Mouse (Mus musculus): ENCODE data around the gene Gm20388. TPM values are rescaled to one million over a fixed set of nuclear protein-coding genes. Genes with fewer than 3 reads are reported as not detected.
"Not testable (repeated sequence)": the region's sequence is repeated elsewhere in the genome, so short reads cannot be mapped to it uniquely, and the experiment has no call there.

Gene Gm20388
- polyA plus RNA-seq, 1 experiment from 2014 or later, result not detected

- H3K27me3 ChIP-seq (ENCODE audit: control insufficient read depth, insufficient read depth, low read depth, low read length); H3K4me2 ChIP-seq (ENCODE audit: low read depth, low read length); H3K27ac ChIP-seq (ENCODE audit: low read length); H3K4me1 ChIP-seq (replicated peaks; ENCODE audit: control insufficient read depth, insufficient read depth, low read length); H3K9me3 ChIP-seq (ENCODE audit: control insufficient read depth, low read length); ATAC-seq (ENCODE audit: low read depth); H3K4me3 ChIP-seq (ENCODE audit: low read length); H3K9ac ChIP-seq (ENCODE audit: low read length): not testable (repeated sequence)
- H3K36me3 ChIP-seq (ENCODE audit: control insufficient read depth, insufficient read depth, low read length), result peaks cover 44% of the 10 kb centered on the region
- 71% methylated on average over 2 of the region's 2 CpGs for WGBS
Observed at GRCm38 (mm10) chr8:121597492-121597891, 1686.9 kb downstream of the Gm20388 start.

GRCm38 (mm10) chr8:121598190-121598589 is 1687.5 kb downstream of the Gm20388 start:
- no peak overlapping the region for H3K4me2 ChIP-seq (ENCODE audit: low read depth, low read length)
- H3K36me3 ChIP-seq (ENCODE audit: control insufficient read depth, insufficient read depth, low read length), result peaks cover 44% of the 10 kb centered on the region
- H3K9ac ChIP-seq (ENCODE audit: low read length), result no peak overlapping the region
- H3K9me3 ChIP-seq (ENCODE audit: control insufficient read depth, low read length), result no peaks in the 10 kb centered on the region
- no peak for ATAC-seq (ENCODE audit: low read depth)
- no peaks in the 10 kb centered on the region for H3K27me3 ChIP-seq (ENCODE audit: control insufficient read depth, insufficient read depth, low read depth, low read length)
- WGBS, result 92% methylated on average over 7 of the region's 7 CpGs
- no peaks in the 10 kb centered on the region for H3K4me1 ChIP-seq (replicated peaks; ENCODE audit: control insufficient read depth, insufficient read depth, low read length)
- no peak overlapping the region for H3K4me3 ChIP-seq (ENCODE audit: low read length)
- no peak overlapping the region for H3K27ac ChIP-seq (ENCODE audit: low read length)

GRCm38 (mm10) chr8:121598892-121599291 is 1688.3 kb downstream of the Gm20388 start:
- Histone ChIP-seq H3K27me3 (ENCODE audit: control insufficient read depth, insufficient read depth, low read depth, low read length) (no peaks in the 10 kb centered on the region), H3K27ac (ENCODE audit: low read length) (no peak overlapping the region), H3K36me3 (ENCODE audit: control insufficient read depth, insufficient read depth, low read length) (peaks cover 48% of the 10 kb centered on the region), H3K9ac (ENCODE audit: low read length) (no peak overlapping the region), H3K4me2 (ENCODE audit: low read depth, low read length) (no peak overlapping the region), H3K4me1 (replicated peaks; ENCODE audit: control insufficient read depth, insufficient read depth, low read length) (no peaks in the 10 kb centered on the region), H3K9me3 (ENCODE audit: control insufficient read depth, low read length) (no peaks in the 10 kb centered on the region), H3K4me3 (ENCODE audit: low read length) (no peak overlapping the region)
- 34% methylated on average over 7 of the region's 7 CpGs for WGBS
- peak; percentile 71 for ATAC-seq (ENCODE audit: low read depth)

GRCm38 (mm10) chr8:121599842-121600241 is 1689.2 kb downstream of the Gm20388 start:
- Histone ChIP-seq H3K4me2 (ENCODE audit: low read depth, low read length) (no peak overlapping the region), H3K36me3 (ENCODE audit: control insufficient read depth, insufficient read depth, low read length) (peaks cover 49% of the 10 kb centered on the region), H3K4me3 (ENCODE audit: low read length) (no peak overlapping the region), H3K27me3 (ENCODE audit: control insufficient read depth, insufficient read depth, low read depth, low read length) (no peaks in the 10 kb centered on the region), H3K27ac (ENCODE audit: low read length) (no peak overlapping the region), H3K4me1 (replicated peaks; ENCODE audit: control insufficient read depth, insufficient read depth, low read length) (no peaks in the 10 kb centered on the region), H3K9ac (ENCODE audit: low read length) (no peak overlapping the region), H3K9me3 (ENCODE audit: control insufficient read depth, low read length) (no peaks in the 10 kb centered on the region)
- 84% methylated on average over 14 of the region's 14 CpGs for WGBS
- ATAC-seq (ENCODE audit: low read depth), result no peak

GRCm38 (mm10) chr8:121602411-121602810 is 1691.8 kb downstream of the Gm20388 start:
- H3K9me3 ChIP-seq (ENCODE audit: control insufficient read depth, low read length), result no peaks in the 10 kb centered on the region
- WGBS, result 92% methylated on average over 12 of the region's 12 CpGs
- H3K27me3 ChIP-seq (ENCODE audit: control insufficient read depth, insufficient read depth, low read depth, low read length), result no peaks in the 10 kb centered on the region
- H3K36me3 ChIP-seq (ENCODE audit: control insufficient read depth, insufficient read depth, low read length), result peaks cover 46% of the 10 kb centered on the region
- H3K4me2 ChIP-seq (ENCODE audit: low read depth, low read length), result no peak overlapping the region
- no peak overlapping the region for H3K4me3 ChIP-seq (ENCODE audit: low read length)
- ATAC-seq (ENCODE audit: low read depth), result no peak
- no peaks in the 10 kb centered on the region for H3K4me1 ChIP-seq (replicated peaks; ENCODE audit: control insufficient read depth, insufficient read depth, low read length)
- H3K9ac ChIP-seq (ENCODE audit: low read length), result no peak overlapping the region
- H3K27ac ChIP-seq (ENCODE audit: low read length), result no peak overlapping the region

GRCm38 (mm10) chr8:121602860-121603259 is 1692.2 kb downstream of the Gm20388 start:
- no peak overlapping the region for H3K27ac ChIP-seq (ENCODE audit: low read length)
- 14% methylated on average over 3 of the region's 3 CpGs for whole genome bisulfite sequencing
- no peaks in the 10 kb centered on the region for H3K27me3 ChIP-seq (ENCODE audit: control insufficient read depth, insufficient read depth, low read depth, low read length)
- peaks cover 47% of the 10 kb centered on the region for H3K36me3 ChIP-seq (ENCODE audit: control insufficient read depth, insufficient read depth, low read length)
- no peaks in the 10 kb centered on the region for H3K4me1 ChIP-seq (replicated peaks; ENCODE audit: control insufficient read depth, insufficient read depth, low read length)
- no peak overlapping the region for H3K9ac ChIP-seq (ENCODE audit: low read length)
- ATAC-seq (ENCODE audit: low read depth), result peak; percentile 66; the same call in 1 of the 2 replicates
- H3K9me3 ChIP-seq (ENCODE audit: control insufficient read depth, low read length), result no peaks in the 10 kb centered on the region
- H3K4me2 ChIP-seq (ENCODE audit: low read depth, low read length), result no peak overlapping the region
- H3K4me3 ChIP-seq (ENCODE audit: low read length), result no peak overlapping the region

- Histone ChIP-seq H3K36me3 (ENCODE audit: control insufficient read depth, insufficient read depth, low read length) (peaks cover 55% of the 10 kb centered on the region), H3K4me1 (replicated peaks; ENCODE audit: control insufficient read depth, insufficient read depth, low read length) (no peaks in the 10 kb centered on the region), H3K4me3 (ENCODE audit: low read length) (no peak overlapping the region), H3K9ac (ENCODE audit: low read length) (no peak overlapping the region), H3K27me3 (ENCODE audit: control insufficient read depth, insufficient read depth, low read depth, low read length) (no peaks in the 10 kb centered on the region), H3K9me3 (ENCODE audit: control insufficient read depth, low read length) (no peaks in the 10 kb centered on the region), H3K27ac (ENCODE audit: low read length) (no peak overlapping the region), H3K4me2 (ENCODE audit: low read depth, low read length) (no peak overlapping the region)
- WGBS, result 93% methylated on average over 12 of the region's 12 CpGs
- ATAC-seq (ENCODE audit: low read depth), result no peak
Observed at GRCm38 (mm10) chr8:121603801-121604200, 1693.2 kb downstream of the Gm20388 start.

- ATAC-seq (ENCODE audit: low read depth), result no peak
- WGBS, result 79% methylated on average over 5 of the region's 5 CpGs
- Histone ChIP-seq H3K36me3 (ENCODE audit: control insufficient read depth, insufficient read depth, low read length) (peaks cover 42% of the 10 kb centered on the region), H3K9ac (ENCODE audit: low read length) (no peak overlapping the region), H3K4me1 (replicated peaks; ENCODE audit: control insufficient read depth, insufficient read depth, low read length) (no peaks in the 10 kb centered on the region), H3K27me3 (ENCODE audit: control insufficient read depth, insufficient read depth, low read depth, low read length) (no peaks in the 10 kb centered on the region), H3K4me2 (ENCODE audit: low read depth, low read length) (no peak overlapping the region), H3K27ac (ENCODE audit: low read length) (no peak overlapping the region), H3K4me3 (ENCODE audit: low read length) (no peak overlapping the region), H3K9me3 (ENCODE audit: control insufficient read depth, low read length) (no peaks in the 10 kb centered on the region)
Observed at GRCm38 (mm10) chr8:121607661-121608060, 1697.0 kb downstream of the Gm20388 start.

- Histone ChIP-seq H3K9ac (ENCODE audit: low read length) (no peak overlapping the region), H3K4me1 (replicated peaks; ENCODE audit: control insufficient read depth, insufficient read depth, low read length) (no peaks in the 10 kb centered on the region), H3K27ac (ENCODE audit: low read length) (no peak overlapping the region), H3K36me3 (ENCODE audit: control insufficient read depth, insufficient read depth, low read length) (peaks cover 35% of the 10 kb centered on the region), H3K4me3 (ENCODE audit: low read length) (no peak overlapping the region), H3K9me3 (ENCODE audit: control insufficient read depth, low read length) (no peaks in the 10 kb centered on the region), H3K4me2 (ENCODE audit: low read depth, low read length) (no peak overlapping the region), H3K27me3 (ENCODE audit: control insufficient read depth, insufficient read depth, low read depth, low read length) (no peaks in the 10 kb centered on the region)
- 82% methylated on average over 15 of the region's 15 CpGs for WGBS
- ATAC-seq (ENCODE audit: low read depth), result no peak
Observed at GRCm38 (mm10) chr8:121609251-121609650, 1698.6 kb downstream of the Gm20388 start.

GRCm38 (mm10) chr8:121609916-121610315 is 1699.3 kb downstream of the Gm20388 start:
- Histone ChIP-seq H3K27ac (ENCODE audit: low read length) (no peak overlapping the region), H3K4me2 (ENCODE audit: low read depth, low read length) (no peak overlapping the region), H3K4me3 (ENCODE audit: low read length) (no peak overlapping the region), H3K27me3 (ENCODE audit: control insufficient read depth, insufficient read depth, low read depth, low read length) (no peaks in the 10 kb centered on the region), H3K9me3 (ENCODE audit: control insufficient read depth, low read length) (no peaks in the 10 kb centered on the region), H3K4me1 (replicated peaks; ENCODE audit: control insufficient read depth, insufficient read depth, low read length) (no peaks in the 10 kb centered on the region), H3K36me3 (ENCODE audit: control insufficient read depth, insufficient read depth, low read length) (peaks cover 28% of the 10 kb centered on the region), H3K9ac (ENCODE audit: low read length) (no peak overlapping the region)
- 88% methylated on average over 11 of the region's 11 CpGs for WGBS
- no peak for ATAC-seq (ENCODE audit: low read depth)
